Mouse (Mus musculus) natural killer cell, adult 2 months (primary cell): ENCODE measurements around the gene Esp6.
"Not testable (repeated sequence)": the region's sequence is repeated elsewhere in the genome, so short reads cannot be mapped to it uniquely, and the experiment has no call there.

Source experiments
- DNase-seq, 2 experiments: peaks; one replicate each; pipeline ENCODE4 v3.0.0; 2022; ENCODE audit warnings: low spot score in 2 of 2

Esp6 gene

GRCm38 (mm10) chr17:40561207-40561606 lies at the start of gene Esp6:
Gene Esp6, plus strand, starts transcription at chr17:40561507.
- no peak for DNase-seq

- no peak for DNase-seq
These were observed 41.5 kb upstream of the Esp6 start, which contains the start of gene Esp8 for GRCm38 (mm10) chr17:40519818-40520217. Gene Esp8, plus strand, starts transcription at chr17:40520022.

- DNase-seq, result no peak
These were observed 31.5 kb upstream of the Esp6 start for GRCm38 (mm10) chr17:40529813-40530212.

- no peak for DNase-seq
These were observed 30.2 kb upstream of the Esp6 start for GRCm38 (mm10) chr17:40531147-40531546.

GRCm38 (mm10) chr17:40547005-40547404 lies 14.3 kb upstream of the Esp6 start:
- DNase-seq, result not testable (repeated sequence)

- DNase-seq, result no peak
These were observed 7.8 kb upstream of the Esp6 start for GRCm38 (mm10) chr17:40553470-40553869.

GRCm38 (mm10) chr17:40583906-40584305 lies 22.6 kb downstream of the Esp6 start:
- DNase-seq, result not testable (repeated sequence)

- no peak for DNase-seq
These were observed 30.0 kb downstream of the Esp6 start for GRCm38 (mm10) chr17:40591297-40591696.

GRCm38 (mm10) chr17:40598294-40598693 lies 37.0 kb downstream of the Esp6 start, which contains the start of gene Esp4:
Gene Esp4, plus strand, starts transcription at chr17:40598594.
- no peak for DNase-seq
